Mouse (Mus musculus) right cerebral cortex, postnatal 10 days (tissue): Measurements from ENCODE around the gene Qser1.
A peak's percentile ranks its signal among the peaks of the same experiment; 100 is the strongest.

ENCODE experiments used
- DNase-seq, 2 experiments: peaks; one replicate each; pipeline ENCODE4 v3.0.0; 2021; ENCODE audit warnings: low spot score in 2 of 2

Gene Qser1

DNA sequence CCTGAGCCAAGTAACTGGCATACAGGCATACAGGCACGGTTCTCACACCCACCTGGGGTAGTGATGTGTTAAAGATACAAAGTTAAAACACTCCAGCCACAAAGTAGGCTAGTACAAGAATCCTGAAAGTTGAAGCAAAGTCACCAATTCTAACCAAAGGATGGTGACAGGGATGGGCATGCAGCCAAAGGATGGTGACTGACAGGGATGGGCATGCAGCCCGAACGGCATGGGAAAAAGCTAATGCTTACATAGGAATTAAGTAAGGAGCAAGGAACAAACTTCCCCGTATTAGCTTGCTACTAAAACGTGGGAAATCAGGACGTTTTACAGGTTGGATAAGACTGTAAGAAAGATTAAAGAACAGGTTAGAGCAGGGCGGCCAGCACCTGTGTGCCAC, 80.3 kb downstream of the Qser1 start:
- DNase-seq: no peak

GRCm38 (mm10) chr2:104732562-104733256, 83.9 kb downstream of the Qser1 start:
- DNase-seq: no peak

GRCm38 (mm10) chr2:104732033-104732444, 84.5 kb downstream of the Qser1 start:
- DNase-seq: no peak

GRCm38 (mm10) chr2:104727369-104727768, 89.2 kb downstream of the Qser1 start:
- DNase-seq: no peak

- no peak for DNase-seq
Measured at GRCm38 (mm10) chr2:104722021-104722420, 94.5 kb downstream of the Qser1 start.

DNA sequence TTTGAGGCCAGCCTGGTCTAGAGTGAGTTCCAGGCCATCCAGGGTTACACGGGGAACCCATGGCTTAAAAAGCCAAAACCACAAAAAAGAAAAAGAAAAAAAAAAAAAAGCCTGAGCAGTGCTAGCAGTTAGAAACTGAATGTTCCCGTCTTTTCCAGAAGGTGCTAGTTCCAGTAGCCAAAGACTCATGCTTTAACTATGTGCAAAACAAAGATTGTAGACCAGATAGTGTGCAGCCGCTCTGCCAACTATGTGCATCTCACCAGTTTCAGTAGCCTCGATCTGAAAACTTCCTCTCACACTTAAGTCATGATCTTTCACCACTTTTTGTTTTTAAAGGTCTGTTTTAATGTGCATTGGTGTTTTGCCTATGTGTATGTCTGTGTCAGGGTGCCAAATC, 98.7 kb downstream of the Qser1 start:
- DNase-seq: no peak

GRCm38 (mm10) chr2:104717231-104717735, 99.3 kb downstream of the Qser1 start:
- no peak for DNase-seq

DNA sequence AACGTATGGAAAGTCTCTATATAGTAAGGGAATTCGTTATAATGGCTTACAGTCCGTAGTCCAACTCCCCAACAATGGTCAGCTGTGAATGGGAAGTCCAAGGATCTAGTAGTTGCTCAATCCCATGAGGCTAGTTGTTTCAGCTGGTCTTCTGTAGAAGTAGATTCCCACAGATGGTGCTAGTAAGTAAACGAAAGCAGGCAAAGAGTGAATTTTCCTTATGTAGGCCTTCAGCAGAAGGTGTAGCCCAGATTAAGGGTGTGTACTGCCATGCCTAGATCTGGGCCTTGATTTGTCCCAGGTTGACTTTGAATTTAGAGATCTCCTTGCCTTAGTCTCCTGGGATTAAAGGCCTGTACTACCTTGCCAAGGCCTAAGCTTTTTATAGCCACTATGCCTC, 100.3 kb downstream of the Qser1 start, which contains the start of gene Pin1rt1:
TSS of gene Pin1rt1 (minus strand) at position 101 of the 400 bp plus-strand sequence.
- DNase-seq: no peak

DNA sequence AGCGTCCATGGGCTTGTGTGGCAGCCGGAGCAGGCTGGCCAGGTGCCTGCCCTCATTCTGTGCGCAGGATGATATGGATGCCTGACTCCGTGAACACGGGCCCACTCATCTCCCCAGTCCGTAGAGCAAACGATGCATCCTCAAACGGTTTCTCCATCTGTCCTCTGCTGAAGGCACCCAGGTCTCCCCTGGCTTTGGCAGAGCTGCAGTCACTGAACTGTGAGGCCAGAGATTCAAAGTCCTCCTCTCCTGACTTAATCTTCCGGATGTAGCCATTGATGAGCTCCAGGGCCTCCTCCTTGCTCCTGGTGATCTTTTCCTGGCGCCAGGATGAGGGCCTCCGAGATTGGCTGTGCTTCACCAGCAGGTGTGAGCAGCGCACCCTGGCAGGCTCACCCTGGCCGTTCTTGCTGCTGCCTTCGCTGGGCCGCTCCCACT, 102.3 kb downstream of the Qser1 start:
- DNase-seq: no peak

DNA sequence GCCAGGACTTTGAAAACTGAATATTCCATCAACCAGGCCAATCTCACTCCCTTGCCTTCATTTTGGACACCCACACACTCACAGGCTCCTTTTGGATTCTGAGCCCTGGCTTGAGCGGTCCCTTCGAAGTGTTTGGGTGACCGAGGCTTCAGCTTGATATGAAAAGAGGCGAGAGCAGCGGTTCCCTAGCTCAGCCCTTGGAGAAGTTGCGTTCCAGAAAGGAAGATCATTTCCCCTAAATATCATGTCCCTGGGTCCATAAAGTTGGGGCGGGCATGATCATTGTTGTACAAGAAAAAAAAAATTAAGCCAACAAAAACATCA, 104.1 kb downstream of the Qser1 start:
- no peak for DNase-seq

GRCm38 (mm10) chr2:104711585-104712485, 104.7 kb downstream of the Qser1 start, which contains the start of gene Tcp11l1:
Gene Tcp11l1, minus strand, starts transcription at chr2:104712169.
- peak; percentile 76 to 81 for DNase-seq

DNA sequence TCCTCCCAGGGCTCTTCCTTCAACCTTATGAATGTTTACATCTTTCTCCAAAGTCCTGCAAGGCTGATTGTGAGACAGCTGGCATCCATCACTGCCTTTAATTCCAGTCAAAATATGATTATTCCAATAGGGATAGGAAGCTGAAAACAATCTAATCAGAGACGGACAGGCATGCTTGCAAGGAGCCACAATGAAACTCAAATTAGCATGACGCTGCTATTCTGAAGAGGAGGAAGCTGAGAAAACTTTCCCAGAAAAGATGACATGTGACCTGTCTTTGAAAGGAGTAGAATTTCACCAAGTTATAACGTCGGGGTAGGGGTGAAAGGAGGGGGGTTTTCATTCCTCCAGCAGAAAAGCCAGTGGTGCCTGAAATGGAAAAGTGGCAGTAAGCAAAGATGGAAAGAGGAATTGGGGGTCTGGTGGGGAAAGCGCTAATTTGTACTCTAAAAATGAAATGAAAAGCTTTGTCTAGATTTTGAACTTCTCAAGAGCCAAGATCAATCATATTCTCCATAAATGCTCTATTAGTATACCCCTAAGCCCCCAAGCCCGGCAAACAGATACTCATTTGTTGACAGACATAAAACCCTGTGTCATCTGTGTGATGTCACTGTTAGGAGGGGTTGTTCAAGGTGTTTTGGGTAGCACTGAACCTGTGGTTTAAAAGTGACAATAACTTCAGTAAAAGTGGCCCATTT, 105.7 kb downstream of the Qser1 start:
- DNase-seq: no peak

GRCm38 (mm10) chr2:104709786-104710337, 106.7 kb downstream of the Qser1 start:
- no peak for DNase-seq
